Mouse (Mus musculus) skeletal muscle tissue, adult 2 months (tissue): ENCODE data around the gene Tagap.

Source experiments
- DNase-seq: peaks from one replicate; pipeline ENCODE4 v3.0.0-alpha.2; 2012; ENCODE audit warnings: low read depth, low spot score

Tagap gene

GRCm38 (mm10) chr17:7925413-7926160 is at the start of gene Tagap:
Gene Tagap, plus strand, starts transcription at chr17:7926000.
- DNase-seq, result no peak

GRCm38 (mm10) chr17:7876541-7876940 is 49.3 kb upstream of the Tagap start:
- DNase-seq, result no peak

GRCm38 (mm10) chr17:7877191-7877764 is 48.5 kb upstream of the Tagap start:
- no peak for DNase-seq

GRCm38 (mm10) chr17:7877878-7878277 is 47.9 kb upstream of the Tagap start:
- no peak for DNase-seq

GRCm38 (mm10) chr17:7879529-7879928 is 46.3 kb upstream of the Tagap start:
- DNase-seq, result no peak

GRCm38 (mm10) chr17:7883126-7883525 is 42.7 kb upstream of the Tagap start:
- no peak for DNase-seq

- no peak for DNase-seq
Measured at GRCm38 (mm10) chr17:7884606-7885005, 41.2 kb upstream of the Tagap start.

GRCm38 (mm10) chr17:7887071-7887815 is 38.6 kb upstream of the Tagap start:
- no peak for DNase-seq

GRCm38 (mm10) chr17:7888291-7888690 is 37.5 kb upstream of the Tagap start:
- DNase-seq, result no peak

GRCm38 (mm10) chr17:7889026-7889425 is 36.8 kb upstream of the Tagap start:
- DNase-seq, result no peak

- no peak for DNase-seq
Measured at GRCm38 (mm10) chr17:7892676-7893075, 33.1 kb upstream of the Tagap start.

GRCm38 (mm10) chr17:7894094-7894493 is 31.7 kb upstream of the Tagap start:
- no peak for DNase-seq

GRCm38 (mm10) chr17:7896047-7896635 is 29.7 kb upstream of the Tagap start:
- DNase-seq, result no peak

GRCm38 (mm10) chr17:7897120-7897519 is 28.7 kb upstream of the Tagap start:
- DNase-seq, result no peak

GRCm38 (mm10) chr17:7897756-7898155 is 28.0 kb upstream of the Tagap start:
- DNase-seq, result no peak

GRCm38 (mm10) chr17:7899233-7899632 is 26.6 kb upstream of the Tagap start:
- DNase-seq, result no peak

- no peak for DNase-seq
Measured at GRCm38 (mm10) chr17:7899961-7900360, 25.8 kb upstream of the Tagap start.

GRCm38 (mm10) chr17:7901536-7901935 is 24.3 kb upstream of the Tagap start:
- no peak for DNase-seq

GRCm38 (mm10) chr17:7902362-7902761 is 23.4 kb upstream of the Tagap start:
- no peak for DNase-seq

- no peak for DNase-seq
Measured at GRCm38 (mm10) chr17:7904992-7905391, 20.8 kb upstream of the Tagap start.

GRCm38 (mm10) chr17:7905936-7906685 is 19.7 kb upstream of the Tagap start:
- DNase-seq, result no peak
